Mouse (Mus musculus) spleen, adult 2 months (tissue): ENCODE results near the gene Sdc4. TPM values are rescaled to one million over a fixed set of nuclear protein-coding genes. Genes with fewer than 3 reads are reported as not detected.

Experiments
- DNase-seq, 2 experiments: peaks; one replicate each; pipeline versions ENCODE4 v3.0.0 to v3.0.0-alpha.2; 2012 to 2021; ENCODE audit warnings: low spot score in 2 of 2, low read depth in 1 of 2
- H3K27ac ChIP-seq: fragments of 200-500 bp; 2 replicates; pipeline ENCODE4 v1.5.1; 2012; ENCODE audit warnings: low read length, inconsistent platforms; ENCODE audit not compliant: insufficient read depth
- H3K27me3 ChIP-seq: fragments of 200-500 bp; 2 replicates; pipeline ENCODE4 v1.6.1; 2012; ENCODE audit warnings: mild to moderate bottlenecking, moderate library complexity, low read length, inconsistent platforms; ENCODE audit not compliant: control insufficient read depth, insufficient read depth
- H3K36me3 ChIP-seq: fragments of 200-500 bp; 2 replicates; pipeline ENCODE4 v1.6.1; 2012; ENCODE audit warnings: mild to moderate bottlenecking, low read length, inconsistent platforms; ENCODE audit not compliant: control insufficient read depth, insufficient read depth
- H3K4me1 ChIP-seq: fragments of 200-500 bp; 2 replicates; pipeline ENCODE4 v1.6.1; 2011; ENCODE audit warnings: inconsistent platforms; ENCODE audit not compliant: control insufficient read depth, insufficient read depth, insufficient read length
- H3K4me3 ChIP-seq: fragments of 200-500 bp; 2 replicates; pipeline ENCODE4 v1.5.1; 2011; ENCODE audit warnings: mild to moderate bottlenecking, inconsistent platforms; ENCODE audit not compliant: insufficient read depth, insufficient read length; ENCODE audit errors: extremely low read depth
- CTCF ChIP-seq: fragments of 200-500 bp; IDR thresholded peaks from 2 replicates; pipeline ENCODE4 v1.5.1; 2011; ENCODE audit warnings: mild to moderate bottlenecking, inconsistent platforms; ENCODE audit not compliant: insufficient read depth, insufficient read length, insufficient replicate concordance; ENCODE audit errors: extremely low read depth
- POLR2A ChIP-seq: fragments of 200-500 bp; IDR thresholded peaks from 2 replicates; pipeline ENCODE4 v1.6.1; 2011; ENCODE audit warnings: low read depth, low read length, inconsistent platforms
- WGBS: fragments of 180-500 bp; shearing (Covaris S2); methylation state at CpG from one replicate; pipeline ENCODE4 v1.1.7; 2018; 5-methylcytosine and 5-hydroxymethylcytosine counted together
- polyA plus RNA-seq: library from polyadenylated mRNA; depleted of rRNA; stranded (reverse); fragments of >200 nt; gene quantifications from 2 replicates; pipeline ENCODE4 v1.2.3, GENCODE M21; 2012

The Sdc4 gene
- polyA plus RNA-seq, 1 experiment = 21.0 TPM

- no peaks in the 10 kb centered on the region for H3K27me3 ChIP-seq
- no peak overlapping the region for H3K27ac ChIP-seq
- peaks cover 10% of the 10 kb centered on the region; the same call in 1 of the 2 replicates for H3K4me1 ChIP-seq
- 77% methylated on average over 1 of the region's 1 CpGs for WGBS
- no peak for DNase-seq
- H3K4me3 ChIP-seq = no peak overlapping the region
- TF ChIP-seq POLR2A (no peak), CTCF (no peak)
- no peaks in the 10 kb centered on the region for H3K36me3 ChIP-seq
Measured at GRCm38 (mm10) chr2:164456413-164456812, 12.7 kb upstream of the Sdc4 start.

- Histone ChIP-seq H3K4me1 (peaks cover 10% of the 10 kb centered on the region; the same call in 1 of the 2 replicates), H3K27ac (no peak overlapping the region), H3K4me3 (no peak overlapping the region), H3K27me3 (no peaks in the 10 kb centered on the region), H3K36me3 (no peaks in the 10 kb centered on the region)
- TF ChIP-seq CTCF = no peak
- 72% methylated on average over 6 of the region's 6 CpGs for WGBS
- DNase-seq = no peak
Measured at GRCm38 (mm10) chr2:164455421-164456190, 11.9 kb upstream of the Sdc4 start.

- Histone ChIP-seq H3K36me3 (no peaks in the 10 kb centered on the region), H3K4me3 (no peak overlapping the region), H3K27me3 (no peaks in the 10 kb centered on the region), H3K27ac (0 out of 2 replicates have a peak overlapping the region, but pooled peaks have one; percentile 23), H3K4me1 (peaks cover 10% of the 10 kb centered on the region; the same call in 1 of the 2 replicates)
- TF ChIP-seq POLR2A (no peak), CTCF (no peak)
- DNase-seq = no peak
- WGBS = 72% methylated on average over 10 of the region's 10 CpGs
Measured at GRCm38 (mm10) chr2:164454846-164455245, 11.2 kb upstream of the Sdc4 start.

- TF ChIP-seq CTCF (no peak), POLR2A (no peak)
- peaks cover 10% of the 10 kb centered on the region; the same call in 1 of the 2 replicates for H3K4me1 ChIP-seq
- H3K4me3 ChIP-seq = no peak overlapping the region
- DNase-seq = no peak
- H3K27me3 ChIP-seq = no peaks in the 10 kb centered on the region
- no peak overlapping the region for H3K27ac ChIP-seq
- 81% methylated on average over 7 of the region's 7 CpGs for WGBS
- H3K36me3 ChIP-seq = no peaks in the 10 kb centered on the region
Measured at GRCm38 (mm10) chr2:164453887-164454500, 10.3 kb upstream of the Sdc4 start.

GRCm38 (mm10) chr2:164453047-164453757, 9.5 kb upstream of the Sdc4 start:
- H3K4me1 ChIP-seq = peaks cover 5% of the 10 kb centered on the region; the same call in 1 of the 2 replicates
- 82% methylated on average over 14 of the region's 14 CpGs for WGBS
- TF ChIP-seq CTCF (no peak), POLR2A (no peak)
- DNase-seq = no peak
- H3K4me3 ChIP-seq = no peak overlapping the region
- no peaks in the 10 kb centered on the region for H3K27me3 ChIP-seq
- no peak overlapping the region for H3K27ac ChIP-seq
- H3K36me3 ChIP-seq = no peaks in the 10 kb centered on the region

GRCm38 (mm10) chr2:164452000-164452676, 8.5 kb upstream of the Sdc4 start:
- TF ChIP-seq CTCF = no peak
- TF ChIP-seq POLR2A = no peak
- Histone ChIP-seq H3K4me1 (peaks cover 5% of the 10 kb centered on the region; the same call in 1 of the 2 replicates), H3K27me3 (no peaks in the 10 kb centered on the region), H3K36me3 (no peaks in the 10 kb centered on the region), H3K4me3 (no peak overlapping the region), H3K27ac (no peak overlapping the region)
- 52% methylated on average over 13 of the region's 13 CpGs for WGBS
- DNase-seq = no peak
